Mouse (Mus musculus) liver, postnatal 0 days (tissue): ENCODE results near the gene Tubd1. TPM values are rescaled to one million over a fixed set of nuclear protein-coding genes. Genes with fewer than 3 reads are reported as not detected.

Experiments used
- ATAC-seq: fragments of 200-750 bp; cut with Nextera tagmentation; 2 replicates; pipeline ENCODE4 v1.8.0; 2017; ENCODE audit warnings: mild to moderate bottlenecking, moderate library complexity
- DNase-seq: peaks from one replicate; pipeline ENCODE4 v3.0.0-alpha.2; 2016
- H3K27ac ChIP-seq: fragments of 300-500 bp; sonication (generic); 2 replicates; pipeline ENCODE4 v1.5.1; 2014; ENCODE audit warnings: antibody characterized with exemption, moderate library complexity, mild to moderate bottlenecking, low read depth
- H3K27me3 ChIP-seq: fragments of 300-500 bp; sonication (generic); 2 replicates; pipeline ENCODE4 v1.6.1; 2014; ENCODE audit warnings: low read length, control low read depth, mixed read lengths; ENCODE audit not compliant: insufficient read depth
- H3K36me3 ChIP-seq: fragments of 300-500 bp; sonication (generic); replicated peaks from 2 replicates; pipeline ENCODE4 v1.6.1; 2014; ENCODE audit warnings: mild to moderate bottlenecking, control low read depth, low read length, moderate library complexity, mixed read lengths; ENCODE audit not compliant: insufficient read depth
- H3K4me1 ChIP-seq: fragments of 300-500 bp; sonication (generic); 2 replicates; pipeline ENCODE4 v1.6.1; 2014; ENCODE audit warnings: antibody characterized with exemption, mild to moderate bottlenecking, control low read depth; ENCODE audit not compliant: insufficient read depth
- H3K4me2 ChIP-seq: fragments of 300-500 bp; sonication (generic); 2 replicates; pipeline ENCODE4 v1.6.1; 2014; ENCODE audit warnings: low read depth, mild to moderate bottlenecking, low read length, moderate library complexity, mixed read lengths
- H3K4me3 ChIP-seq: fragments of 300-500 bp; sonication (generic); 2 replicates; pipeline ENCODE4 v1.5.1; 2014; ENCODE audit warnings: low read depth, low read length
- H3K9ac ChIP-seq: fragments of 300-500 bp; sonication (generic); replicated peaks from 2 replicates; pipeline ENCODE4 v1.6.1; 2014; ENCODE audit warnings: mild to moderate bottlenecking, moderate library complexity
- H3K9me3 ChIP-seq: fragments of 300-500 bp; sonication (generic); 2 replicates; pipeline ENCODE4 v1.6.1; 2016; ENCODE audit warnings: mild to moderate bottlenecking, control low read depth, low read length, mixed read lengths
- CTCF ChIP-seq: sonication (generic); IDR thresholded peaks from 2 replicates; pipeline ENCODE4 v1.5.1; 2016; ENCODE audit warnings: antibody characterized with exemption, low read depth
- EP300 ChIP-seq: IDR thresholded peaks from 2 replicates; pipeline ENCODE4 v1.6.1; 2016; ENCODE audit warnings: antibody characterized with exemption, low read depth, mild to moderate bottlenecking
- WGBS: fragments of 180-500 bp; shearing (Covaris S2); extraction: QIAGEN DNeasy Blood & Tissue Kit; methylation state at CpG from one replicate; pipeline ENCODE4 v1.1.7; 2014; ENCODE audit not compliant: insufficient replicate concordance; 5-methylcytosine and 5-hydroxymethylcytosine counted together
- polyA plus RNA-seq: library from polyadenylated mRNA; unstranded; fragments of >200 nt; fragmentation: Nextera tagmentation; extraction: Ambion mirVana; gene quantifications from 2 replicates; pipeline ENCODE4 v1.2.1, GENCODE M21; 2015

Gene Tubd1
- polyA plus RNA-seq, 1 experiment from 2014 or later: 4.4 TPM

GRCm38 (mm10) chr11:86604732-86605520, 60.1 kb downstream of the Tubd1 start:
- Histone ChIP-seq H3K9me3 (no peaks in the 10 kb centered on the region), H3K4me2 (no peak overlapping the region), H3K4me3 (no peak overlapping the region), H3K27ac (peak overlapping the region; percentile 74), H3K27me3 (no peaks in the 10 kb centered on the region), H3K4me1 (peaks cover 8% of the 10 kb centered on the region), H3K9ac (no peak overlapping the region), H3K36me3 (peaks cover 17% of the 10 kb centered on the region)
- TF ChIP-seq CTCF (no peak), EP300 (no peak)
- DNase-seq: no peak
- WGBS: 68% methylated on average over 5 of the region's 5 CpGs
- ATAC-seq: peak; percentile 69

GRCm38 (mm10) chr11:86606621-86607339, 62.0 kb downstream of the Tubd1 start:
- Histone ChIP-seq H3K4me1 (peaks cover 17% of the 10 kb centered on the region), H3K27me3 (no peaks in the 10 kb centered on the region), H3K9me3 (no peaks in the 10 kb centered on the region), H3K4me2 (no peak overlapping the region), H3K27ac (no peak overlapping the region), H3K4me3 (no peak overlapping the region), H3K36me3 (peaks cover 18% of the 10 kb centered on the region), H3K9ac (no peak overlapping the region)
- no peak for ATAC-seq
- WGBS: 80% methylated on average over 2 of the region's 2 CpGs
- TF ChIP-seq EP300 (no peak), CTCF (no peak)
- DNase-seq: no peak

- H3K4me1 ChIP-seq: peaks cover 17% of the 10 kb centered on the region
- H3K9me3 ChIP-seq: no peaks in the 10 kb centered on the region
- no peak overlapping the region for H3K27ac ChIP-seq
- no peak overlapping the region for H3K9ac ChIP-seq
- H3K4me3 ChIP-seq: no peak overlapping the region
- TF ChIP-seq EP300 (no peak), CTCF (no peak)
- H3K36me3 ChIP-seq: peaks cover 18% of the 10 kb centered on the region
- 84% methylated on average over 2 of the region's 2 CpGs for WGBS
- no peak for ATAC-seq
- no peaks in the 10 kb centered on the region for H3K27me3 ChIP-seq
- no peak for DNase-seq
- no peak overlapping the region for H3K4me2 ChIP-seq
Observed at GRCm38 (mm10) chr11:86607808-86608350, 63.1 kb downstream of the Tubd1 start.

- no peak for DNase-seq
- Histone ChIP-seq H3K36me3 (peaks cover 18% of the 10 kb centered on the region), H3K4me3 (no peak overlapping the region), H3K27me3 (no peaks in the 10 kb centered on the region), H3K27ac (peak overlapping the region; percentile 55), H3K9me3 (no peaks in the 10 kb centered on the region), H3K9ac (no peak overlapping the region), H3K4me2 (no peak overlapping the region), H3K4me1 (peaks cover 24% of the 10 kb centered on the region)
- peak; percentile 83 for TF ChIP-seq EP300
- TF ChIP-seq CTCF: no peak
- peak; percentile 77 for ATAC-seq
- WGBS: 44% methylated on average over 3 of the region's 3 CpGs
Observed at GRCm38 (mm10) chr11:86610239-86610638, 65.4 kb downstream of the Tubd1 start.

- 92% methylated on average over 1 of the region's 1 CpGs for WGBS
- Histone ChIP-seq H3K4me1 (peaks cover 24% of the 10 kb centered on the region), H3K27ac (no peak overlapping the region), H3K36me3 (peaks cover 9% of the 10 kb centered on the region; the same call in 1 of the 2 replicates), H3K9me3 (no peaks in the 10 kb centered on the region), H3K27me3 (no peaks in the 10 kb centered on the region), H3K9ac (no peak overlapping the region), H3K4me2 (no peak overlapping the region), H3K4me3 (no peak overlapping the region)
- TF ChIP-seq CTCF (no peak), EP300 (no peak)
- ATAC-seq (no peak), DNase-seq (no peak)
Observed at GRCm38 (mm10) chr11:86611991-86612390, 67.2 kb downstream of the Tubd1 start.

GRCm38 (mm10) chr11:86614056-86614530, 69.3 kb downstream of the Tubd1 start:
- peak overlapping the region; percentile 57 for H3K9ac ChIP-seq
- DNase-seq: peak; percentile 70
- no peaks in the 10 kb centered on the region for H3K27me3 ChIP-seq
- H3K36me3 ChIP-seq: peaks cover 8% of the 10 kb centered on the region; the same call in 1 of the 2 replicates
- peak overlapping the region; percentile 61 for H3K4me2 ChIP-seq
- peak; percentile 87 for ATAC-seq
- H3K4me3 ChIP-seq: 0 out of 2 replicates have a peak overlapping the region, but pooled peaks have one; percentile 9
- TF ChIP-seq EP300: peak; percentile 89
- 0 out of 2 replicates have a peak, but pooled peaks have one; percentile 7 for TF ChIP-seq CTCF
- peaks cover 24% of the 10 kb centered on the region for H3K4me1 ChIP-seq
- 16% methylated on average over 2 of the region's 2 CpGs for WGBS
- H3K27ac ChIP-seq: peak overlapping the region; percentile 88
- no peaks in the 10 kb centered on the region for H3K9me3 ChIP-seq
